Mouse (Mus musculus) CH12.LX (cell line): ENCODE results near the gene Wdr63. TPM values are rescaled to one million over a fixed set of nuclear protein-coding genes. Genes with fewer than 3 reads are reported as not detected.

ENCODE experiments used
- DNase-seq: peaks from one replicate; pipeline ENCODE4 v3.0.0-alpha.2; 2013; ENCODE audit errors: extremely low read depth
- H3K27ac ChIP-seq: 2 replicates; pipeline ENCODE4 v1.5.1; 2012; ENCODE audit warnings: low read depth, mild to moderate bottlenecking, control low read depth, moderate library complexity; ENCODE audit not compliant: insufficient read depth
- H3K27me3 ChIP-seq: replicated peaks from 2 replicates; pipeline ENCODE3; 2012; ENCODE audit warnings: inconsistent platforms
- H3K36me3 ChIP-seq, 2 experiments: replicated peaks in 1 of 2; 2 replicates each; pipeline versions ENCODE3 to v1.6.1; 2012; ENCODE audit warnings: inconsistent platforms in 1 of 2, low read length in 1 of 2, mild to moderate bottlenecking in 1 of 2, mixed read lengths in 1 of 2, moderate library complexity in 1 of 2; ENCODE audit not compliant: control insufficient read depth in 1 of 2, insufficient read depth in 1 of 2
- H3K4me1 ChIP-seq, 2 experiments: 2 replicates each; pipeline ENCODE4 v1.6.1; 2012; ENCODE audit warnings: inconsistent platforms in 1 of 2, moderate library complexity in 1 of 2; ENCODE audit not compliant: insufficient read depth in 2 of 2, control insufficient read depth in 1 of 2
- H3K4me2 ChIP-seq: 2 replicates; pipeline ENCODE4 v1.6.1; 2012; ENCODE audit warnings: low read depth, mild to moderate bottlenecking, control low read depth; ENCODE audit not compliant: poor library complexity, insufficient read depth, severe bottlenecking
- H3K4me3 ChIP-seq, 3 experiments: fragments of 150-350 bp in 1 of 3; sonication (generic) in 1 of 3; replicated peaks in 1 of 3; 2 replicates each; pipeline versions ENCODE3 to v1.5.1; 2011 to 2012; ENCODE audit warnings: low read depth in 2 of 3, low read length in 2 of 3, mild to moderate bottlenecking in 2 of 3, moderate library complexity in 2 of 3, control low read depth in 1 of 3, improper control_type of control experiment in 1 of 3, inconsistent platforms in 1 of 3, mixed read lengths in 1 of 3; ENCODE audit not compliant: poor library complexity in 1 of 3
- H3K79me2 ChIP-seq: replicated peaks from 2 replicates; pipeline ENCODE4 v1.6.1; 2012; ENCODE audit warnings: mild to moderate bottlenecking, moderate library complexity; ENCODE audit not compliant: control insufficient read depth, poor library complexity, insufficient read depth, severe bottlenecking; ENCODE audit errors: extremely low read depth
- H3K9ac ChIP-seq: 2 replicates; pipeline ENCODE4 v1.6.1; 2012; ENCODE audit warnings: low read depth, mild to moderate bottlenecking, control low read depth, moderate library complexity; ENCODE audit not compliant: insufficient read depth
- H3K9me3 ChIP-seq: replicated peaks from 2 replicates; pipeline ENCODE3; 2012; ENCODE audit warnings: low read length, inconsistent platforms, mixed read lengths
- CHD1 ChIP-seq: IDR thresholded peaks from 2 replicates; pipeline ENCODE4 v1.6.1; 2012; ENCODE audit warnings: low read depth, low read length, improper control_type of control experiment, inconsistent platforms
- CHD2 ChIP-seq: IDR thresholded peaks from 2 replicates; pipeline ENCODE4 v1.6.1; 2011; ENCODE audit warnings: low read length, improper control_type of control experiment
- CTCF ChIP-seq, 2 experiments: IDR thresholded peaks in 1 of 2; conservative IDR thresholded peaks in 1 of 2; 2 replicates each; pipeline ENCODE4 v1.5.1; 2011 to 2012; ENCODE audit warnings: low read depth in 2 of 2, low read length in 2 of 2, improper control_type of control experiment in 1 of 2, inconsistent platforms in 1 of 2, mild to moderate bottlenecking in 1 of 2, moderate library complexity in 1 of 2
- E2F4 ChIP-seq: IDR thresholded peaks from 2 replicates; pipeline ENCODE4 v1.6.1; 2011; ENCODE audit warnings: low read depth, low read length, improper control_type of control experiment; ENCODE audit not compliant: insufficient replicate concordance
- ELF1 ChIP-seq: IDR thresholded peaks from 2 replicates; pipeline ENCODE4 v1.6.1; 2014; ENCODE audit warnings: low read depth, mild to moderate bottlenecking, inconsistent platforms, low read length, improper control_type of control experiment
- IRF4 ChIP-seq: IDR thresholded peaks from 2 replicates; pipeline ENCODE4 v1.6.1; 2014; ENCODE audit warnings: low read depth, mild to moderate bottlenecking, inconsistent platforms, low read length, improper control_type of control experiment
- KAT2A ChIP-seq: IDR thresholded peaks from 2 replicates; pipeline ENCODE4 v1.6.1; 2012; ENCODE audit warnings: low read length, improper control_type of control experiment, inconsistent platforms; ENCODE audit not compliant: insufficient replicate concordance
- MAFK ChIP-seq: IDR thresholded peaks from 2 replicates; pipeline ENCODE4 v1.6.1; 2011; ENCODE audit warnings: low read length, improper control_type of control experiment; ENCODE audit not compliant: insufficient replicate concordance
- MEF2A ChIP-seq: IDR thresholded peaks from 2 replicates; pipeline ENCODE4 v1.6.1; 2014; ENCODE audit warnings: low read depth, mild to moderate bottlenecking, inconsistent platforms, low read length, improper control_type of control experiment, borderline replicate concordance
- NELFE ChIP-seq: IDR thresholded peaks from 2 replicates; pipeline ENCODE4 v1.6.1; 2011; ENCODE audit warnings: low read depth, low read length, improper control_type of control experiment
- NRF1 ChIP-seq: IDR thresholded peaks from 2 replicates; pipeline ENCODE4 v1.6.1; 2014; ENCODE audit warnings: low read depth, mild to moderate bottlenecking, inconsistent platforms, low read length, improper control_type of control experiment, moderate library complexity
- POLR2AphosphoS2 ChIP-seq: IDR thresholded peaks from 2 replicates; pipeline ENCODE4 v1.6.1; 2011; ENCODE audit warnings: low read depth, low read length, improper control_type of control experiment
- RAD21 ChIP-seq: IDR thresholded peaks from 2 replicates; pipeline ENCODE4 v1.6.1; 2011; ENCODE audit warnings: low read depth, mild to moderate bottlenecking, low read length, improper control_type of control experiment, moderate library complexity
- RCOR1 ChIP-seq: conservative IDR thresholded peaks from 2 replicates; pipeline ENCODE4 v1.6.1; 2012; ENCODE audit warnings: low read depth, mild to moderate bottlenecking, inconsistent platforms, low read length, improper control_type of control experiment
- SIN3A ChIP-seq: IDR thresholded peaks from 2 replicates; pipeline ENCODE4 v1.6.1; 2012; ENCODE audit warnings: low read length, improper control_type of control experiment, inconsistent platforms
- SMC3 ChIP-seq: IDR thresholded peaks from 2 replicates; pipeline ENCODE4 v1.6.1; 2011; ENCODE audit warnings: low read depth, low read length, improper control_type of control experiment
- TBP ChIP-seq: conservative IDR thresholded peaks from 2 replicates; pipeline ENCODE4 v1.6.1; 2011; ENCODE audit warnings: low read depth, low read length, improper control_type of control experiment
- TCF12 ChIP-seq: IDR thresholded peaks from 2 replicates; pipeline ENCODE4 v1.6.1; 2014; ENCODE audit warnings: low read depth, mild to moderate bottlenecking, inconsistent platforms, low read length, improper control_type of control experiment
- ZC3H11A ChIP-seq: IDR thresholded peaks from 2 replicates; pipeline ENCODE4 v1.6.1; 2012; ENCODE audit warnings: low read depth, mild to moderate bottlenecking, inconsistent platforms, low read length, improper control_type of control experiment
- ZKSCAN1 ChIP-seq: IDR thresholded peaks from 2 replicates; pipeline ENCODE4 v1.6.1; 2012; ENCODE audit warnings: low read depth, inconsistent platforms, low read length, improper control_type of control experiment, borderline replicate concordance
- dilution Hi-C: fragments of 300-500 bp; cut with MboI; formaldehyde crosslinking; loops from 2 replicates; pipeline ENCODE4 v1.14.3; 2020; ENCODE audit warnings: low sequenced_read_pairs; ENCODE audit not compliant: extremely low pct_unique_long_range_greater_than_20kb, extremely low pct_ligation_motif_present
- in situ Hi-C: fragments of 300-500 bp; cut with MboI; formaldehyde crosslinking; loops from 3 replicates; pipeline ENCODE4 v1.14.3; 2019; ENCODE audit warnings: low sequenced_read_pairs, low pct_ligation_motif_present, low pct_unique_long_range_greater_than_20kb, mixed read lengths
- polyA plus RNA-seq: library from polyadenylated mRNA; unstranded; fragments of >175 nt; gene quantifications from 2 replicates; pipeline ENCODE4 v1.2.1, GENCODE M21; 2012; ENCODE audit warnings: low read depth; ENCODE audit not compliant: insufficient read length
- total RNA-seq, 2 experiments: library from RNA; depleted of rRNA; stranded (reverse); fragments of 300-350 nt in 1 of 2; fragments of >200 nt in 1 of 2; gene quantifications; 2 replicates each; pipeline ENCODE4 v1.2.3; 2012 to 2014

Wdr63 gene
- total and polyA plus RNA-seq, 3 experiments, result not detected

GRCm38 (mm10) chr3:146102049-146102448, 5.9 kb downstream of the Wdr63 start:
- no peaks in the 10 kb centered on the region for H3K36me3 ChIP-seq
- no peak for TF ChIP-seq KAT2A
- peak; percentile 42 to 71 for TF ChIP-seq CTCF (conservative IDR thresholded peaks at IDR 0.05 in 1 of 2, IDR thresholded peaks at IDR 0.05 in 1 of 2; ENCODE audit: low read depth in 2 of 2, low read length in 2 of 2)
- TF ChIP-seq TCF12, result no peak
- TF ChIP-seq RAD21, result peak; percentile 69
- TF ChIP-seq IRF4, result no peak
- TF ChIP-seq MEF2A, result no peak
- TF ChIP-seq RCOR1, result no peak
- TF ChIP-seq ZKSCAN1, result no peak
- TF ChIP-seq E2F4, result no peak
- peak; percentile 90 for TF ChIP-seq SMC3
- no peak for TF ChIP-seq NELFE
- TF ChIP-seq ZC3H11A, result peak; percentile 15; the same call in 1 of the 2 replicates
- TF ChIP-seq SIN3A, result no peak
- TF ChIP-seq ELF1, result no peak
- no peak for TF ChIP-seq CHD1
- TF ChIP-seq MAFK, result no peak
- in situ Hi-C loops (no loop called here), dilution Hi-C loops (no loop called here)
- DNase-seq, result peak; percentile 22
- no peak overlapping the region for H3K9ac ChIP-seq
- H3K79me2 ChIP-seq, result no peaks in the 10 kb centered on the region
- no peak overlapping the region for H3K4me3 ChIP-seq
- H3K4me1 ChIP-seq, result peaks cover 0 to 6% of the 10 kb centered on the region in 2 experiments; a peak in 1 of 4 replicates
- H3K4me2 ChIP-seq, result no peak overlapping the region
- H3K9me3 ChIP-seq, result peaks cover 22% of the 10 kb centered on the region
- H3K27ac ChIP-seq, result no peak overlapping the region
- no peaks in the 10 kb centered on the region for H3K27me3 ChIP-seq

GRCm38 (mm10) chr3:146099925-146100324, 8.0 kb downstream of the Wdr63 start:
- no peak for TF ChIP-seq ELF1
- TF ChIP-seq NRF1, result no peak
- no peak for TF ChIP-seq TBP
- no peak for TF ChIP-seq POLR2AphosphoS2
- no peak for TF ChIP-seq CHD2

More at GRCm38 (mm10) chr3:146099925-146100324, 8.0 kb downstream of the Wdr63 start:
- H3K79me2 ChIP-seq, result no peaks in the 10 kb centered on the region
- dilution Hi-C loops (no loop called here), in situ Hi-C loops (no loop called here)
- H3K4me3 ChIP-seq, result no peak overlapping the region
- no peak overlapping the region for H3K27ac ChIP-seq
- peaks cover 0 to 6% of the 10 kb centered on the region in 2 experiments; a peak in 1 of 4 replicates for H3K4me1 ChIP-seq
- H3K9ac ChIP-seq, result no peak overlapping the region
- no peaks in the 10 kb centered on the region for H3K36me3 ChIP-seq
- peaks cover 13% of the 10 kb centered on the region for H3K9me3 ChIP-seq
- no peak for DNase-seq
- no peak overlapping the region for H3K4me2 ChIP-seq
- no peaks in the 10 kb centered on the region for H3K27me3 ChIP-seq
